ENCODE assay signal across 10 mouse cellular contexts in genomic region chr7:27249146-27249545, GRCm38 (mm10). TPM values are rescaled to one million over a fixed set of nuclear protein-coding genes. Genes with fewer than 3 reads are reported as not detected.
DNase-seq lines count a peak whose midpoint lies in the region; ATAC-seq and TF ChIP-seq lines count a peak whose summit lies in the region.
"Had no signal": no experiment of that assay in that cellular context is flagged by ENCODE, and none has a peak within 500 bp of the region (broad histone marks: within the 10 kb centered on the region; RNA-seq: fewer than 3 reads in every experiment).

No protein-coding gene starts in this region.

- no peaks in the 10 kb centered on the region for H3K9me3 ChIP-seq in liver, embryonic 11.5 days (ENCODE audit: control insufficient read depth, low read length)

- no peaks in the 10 kb centered on the region for H3K4me1 ChIP-seq in liver, adult 2 months (ENCODE audit: control insufficient read depth, insufficient read depth, low read length)
- H3K4me1 ChIP-seq in liver, embryonic 11.5 days (replicated peaks; ENCODE audit: control insufficient read depth, insufficient read depth, low read length) = peaks cover 3% of the 10 kb centered on the region

- no peak overlapping the region for H3K9ac ChIP-seq in liver, adult 2 months (ENCODE audit: low read depth, low read length)
- no peak overlapping the region for H3K9ac ChIP-seq in liver, embryonic 11.5 days (ENCODE audit: low read depth, low read length)

- H3K79me2 ChIP-seq in liver, adult 2 months (ENCODE audit: control insufficient read depth, insufficient read depth, low read length) = no peaks in the 10 kb centered on the region

- no peaks in the 10 kb centered on the region for H3K27me3 ChIP-seq in liver, adult 2 months (ENCODE audit: control insufficient read depth, insufficient read depth, low read length)
- H3K27me3 ChIP-seq in liver, embryonic 11.5 days (replicated peaks; ENCODE audit: control insufficient read depth, insufficient read depth, low read length) = no peaks in the 10 kb centered on the region

- no peak overlapping the region for H3K4me2 ChIP-seq in liver, embryonic 11.5 days

- no peaks in the 10 kb centered on the region for H3K36me3 ChIP-seq in liver, adult 2 months (ENCODE audit: control insufficient read depth, insufficient read depth, low read length)
- H3K36me3 ChIP-seq in liver, embryonic 11.5 days (ENCODE audit: control insufficient read depth, insufficient read depth, low read length) = no peaks in the 10 kb centered on the region

- H3K27ac ChIP-seq in liver, adult 2 months (replicated peaks; ENCODE audit: insufficient read depth, low read depth, low read length) = no peak overlapping the region
- H3K27ac ChIP-seq in liver, embryonic 11.5 days (ENCODE audit: low read depth, low read length) = no peak overlapping the region

- H3K4me3 ChIP-seq in liver, adult 2 months (ENCODE audit: insufficient read depth, low read depth, low read length) = no peak overlapping the region
- H3K4me3 ChIP-seq in liver, embryonic 11.5 days (ENCODE audit: low read depth, low read length) = no peak overlapping the region

- no peak for TF ChIP-seq POLR2A in liver, adult 2 months (IDR thresholded peaks at IDR 0.05; ENCODE audit: extremely low read depth, insufficient read depth, low read length)

- TF ChIP-seq CTCF in liver, adult 2 months (IDR thresholded peaks at IDR 0.05; ENCODE audit: low read depth, low read length) = peak; percentile 16; the same call in 1 of the 2 replicates

- DNase-seq in cerebellum, postnatal 14 days = peak; percentile 67 to 81
- DNase-seq in cerebellum, adult 9-10 months = no peak
- DNase-seq in liver, adult 2 months (ENCODE audit: extremely low read depth, low read depth, low spot score) = no peak
- no peak for DNase-seq in liver, embryonic 11.5 days (ENCODE audit: low spot score)
- no peak for DNase-seq in urinary bladder, postnatal 14 days (ENCODE audit: low spot score)
- no peak for DNase-seq in yolk sac, embryonic 10.5 days (ENCODE audit: low spot score)
- DNase-seq: cerebellum, adult 11 months; gastrocnemius, postnatal 36 days had no signal

- no peak for ATAC-seq in liver, embryonic 11.5 days (replicated peaks; ENCODE audit: low FRiP score)
- ATAC-seq in activated CD4-positive, CD25-positive, alpha-beta regulatory T cell, adult 4 months = peak; percentile 19
- ATAC-seq in megakaryocyte progenitor cell, adult 5-6 weeks (replicated peaks; ENCODE audit: poor library complexity) = 0 out of 2 replicates have a peak, but pooled peaks have one; percentile 37

- WGBS in liver, adult 2 months = 96% methylated on average over 2 of the region's 2 CpGs
- 82% methylated on average over 2 of the region's 2 CpGs for whole genome bisulfite sequencing in liver, embryonic 11.5 days

RNA-seq across cellular contexts. Expression of gene Numbl, which starts 9.1 kb away (rescaled TPM):
- total RNA-seq in liver, adult 2 months (2014; rRNA removed) = 0.46 and 0.74 TPM in 2 replicates
- 0.62 and 1.5 TPM in 2 replicates for polyA plus RNA-seq in liver, adult 2 months (2012; rRNA removed)
- polyA plus RNA-seq in liver, embryonic 11.5 days (2014; fragmentation: Nextera tagmentation; extraction: Ambion mirVana) = 3.6 TPM in 2 replicates
- polyA plus RNA-seq in activated CD4-positive, CD25-positive, alpha-beta regulatory T cell, adult 4 months (2017; shearing (Covaris generic)) = not detected
- total RNA-seq in megakaryocyte progenitor cell, adult 5-6 weeks (2015) = 0.37 and 1.3 TPM in 2 replicates
- total RNA-seq in megakaryocyte progenitor cell, adult 5-6 weeks (2017) = 0.57 and 0.83 TPM in 2 replicates

RNA-seq across cellular contexts. Expression of gene Coq8b, which starts 16.3 kb away (rescaled TPM):
- 11.9 and 16.6 TPM in 2 replicates for total RNA-seq in liver, adult 2 months (2014; rRNA removed)
- polyA plus RNA-seq in liver, adult 2 months (2012; rRNA removed) = 35.2 and 36.2 TPM in 2 replicates
- polyA plus RNA-seq in liver, embryonic 11.5 days (2014; fragmentation: Nextera tagmentation; extraction: Ambion mirVana) = 16.6 and 18.7 TPM in 2 replicates
- polyA plus RNA-seq in activated CD4-positive, CD25-positive, alpha-beta regulatory T cell, adult 4 months (2017; shearing (Covaris generic)) = 10 to 100 TPM in 1 of 2 experiments, 1 to 10 TPM in 1; 6.3 to 12.5 TPM
- 8.4 and 11.8 TPM in 2 replicates for total RNA-seq in megakaryocyte progenitor cell, adult 5-6 weeks (2015)
- total RNA-seq in megakaryocyte progenitor cell, adult 5-6 weeks (2017) = 10.9 and 14.8 TPM in 2 replicates

RNA-seq across cellular contexts. Expression of gene Itpkc, which starts 20.7 kb away (rescaled TPM):
- total RNA-seq in liver, adult 2 months (2014; rRNA removed) = 3.5 and 6.0 TPM in 2 replicates
- 4.0 and 5.8 TPM in 2 replicates for polyA plus RNA-seq in liver, adult 2 months (2012; rRNA removed)
- polyA plus RNA-seq in liver, embryonic 11.5 days (2014; fragmentation: Nextera tagmentation; extraction: Ambion mirVana) = 3.5 and 4.8 TPM in 2 replicates
- 1 to 10 TPM; 1.3 to 1.5 TPM for polyA plus RNA-seq in activated CD4-positive, CD25-positive, alpha-beta regulatory T cell, adult 4 months (2017; shearing (Covaris generic))
- 1.7 and 1.9 TPM in 2 replicates for total RNA-seq in megakaryocyte progenitor cell, adult 5-6 weeks (2015)
- 2.5 and 2.7 TPM in 2 replicates for total RNA-seq in megakaryocyte progenitor cell, adult 5-6 weeks (2017)

RNA-seq across cellular contexts. Expression of gene Snrpa, which starts 53.1 kb away (rescaled TPM):
- 10.5 and 17.0 TPM in 2 replicates for total RNA-seq in liver, adult 2 months (2014; rRNA removed)
- 76.8 and 79.1 TPM in 2 replicates for polyA plus RNA-seq in liver, adult 2 months (2012; rRNA removed)
- 282 and 294 TPM in 2 replicates for polyA plus RNA-seq in liver, embryonic 11.5 days (2014; fragmentation: Nextera tagmentation; extraction: Ambion mirVana)
- polyA plus RNA-seq in activated CD4-positive, CD25-positive, alpha-beta regulatory T cell, adult 4 months (2017; shearing (Covaris generic)) = 100 to 1,000 TPM in 1 of 2 experiments, 10 to 100 TPM in 1; 74.6 to 109 TPM
- 206 and 215 TPM in 2 replicates for total RNA-seq in megakaryocyte progenitor cell, adult 5-6 weeks (2015)
- total RNA-seq in megakaryocyte progenitor cell, adult 5-6 weeks (2017) = 88.4 and 96.6 TPM in 2 replicates

RNA-seq across cellular contexts. Expression of gene BC024978, which starts 53.6 kb away (rescaled TPM):
- total RNA-seq in liver, adult 2 months (2014; rRNA removed) = 3.9 and 4.2 TPM in 2 replicates
- polyA plus RNA-seq in liver, adult 2 months (2012; rRNA removed) = 10.2 and 13.8 TPM in 2 replicates
- 2.5 and 2.8 TPM in 2 replicates for polyA plus RNA-seq in liver, embryonic 11.5 days (2014; fragmentation: Nextera tagmentation; extraction: Ambion mirVana)
- polyA plus RNA-seq in activated CD4-positive, CD25-positive, alpha-beta regulatory T cell, adult 4 months (2017; shearing (Covaris generic)) = 1 to 10 TPM; 4.2 to 4.5 TPM
- total RNA-seq in megakaryocyte progenitor cell, adult 5-6 weeks (2015) = 6.0 and 6.1 TPM in 2 replicates
- total RNA-seq in megakaryocyte progenitor cell, adult 5-6 weeks (2017) = 0.58 and 1.0 TPM in 2 replicates

Comparison
In these comparisons a context has a peak if more than half of its experiments do, and no peak if none do; other contexts are left out.
1. DNase-seq: peak in cerebellum, postnatal 14 days (2 of 2); none in cerebellum, adult 9-10 months (single experiment), liver, adult 2 months (single experiment), liver, embryonic 11.5 days (single experiment), urinary bladder, postnatal 14 days (single experiment) and yolk sac, embryonic 10.5 days (single experiment).